Mouse (Mus musculus) stomach, postnatal 0 days (tissue): ENCODE results near the gene Mpp2.

Experiments
- CTCF ChIP-seq: IDR thresholded peaks from 2 replicates; pipeline ENCODE4 v1.5.1; 2016; ENCODE audit warnings: antibody characterized with exemption, low read depth, mild to moderate bottlenecking, moderate library complexity
- EP300 ChIP-seq: optimal IDR thresholded peaks from 2 replicates; pipeline ENCODE3; 2016; ENCODE audit warnings: antibody characterized with exemption

GRCm38 (mm10) chr11:102043381-102043780 lies 44.9 kb downstream of the Mpp2 start:
- TF ChIP-seq CTCF (no peak), EP300 (no peak)
